Mouse (Mus musculus) E14TG2a.4 (cell line): ENCODE results near the gene Osbpl5.
A peak's percentile ranks its signal among the peaks of the same experiment; 100 is the strongest.

ENCODE experiments used
- H3K27me3 ChIP-seq: 2 replicates; pipeline ENCODE4 v1.6.1; 2014; ENCODE audit warnings: low read length, control low read depth; ENCODE audit not compliant: insufficient read depth
- H3K36me3 ChIP-seq: 2 replicates; pipeline ENCODE4 v1.6.1; 2014; ENCODE audit warnings: low read length, control low read depth; ENCODE audit not compliant: insufficient read depth
- H3K4me1 ChIP-seq: replicated peaks from 2 replicates; pipeline ENCODE4 v1.6.1; 2014; ENCODE audit warnings: low read depth, low read length, control low read depth
- H3K4me3 ChIP-seq: replicated peaks from 2 replicates; pipeline ENCODE4 v1.5.1; 2014; ENCODE audit warnings: mild to moderate bottlenecking, low read length
- H3K9me3 ChIP-seq: 2 replicates; pipeline ENCODE4 v1.6.1; 2014; ENCODE audit warnings: low read length, control low read depth
- CTCF ChIP-seq: conservative IDR thresholded peaks from 2 replicates; pipeline ENCODE4 v1.5.1; 2014; ENCODE audit warnings: low read length
- NANOG ChIP-seq: IDR thresholded peaks from 2 replicates; pipeline ENCODE4 v1.6.1; 2014; ENCODE audit warnings: borderline replicate concordance, low read length, mixed read lengths
- POU5F1 ChIP-seq: IDR thresholded peaks from 2 replicates; pipeline ENCODE4 v1.6.1; 2014; ENCODE audit warnings: low read length, borderline replicate concordance

Osbpl5 gene

DNA sequence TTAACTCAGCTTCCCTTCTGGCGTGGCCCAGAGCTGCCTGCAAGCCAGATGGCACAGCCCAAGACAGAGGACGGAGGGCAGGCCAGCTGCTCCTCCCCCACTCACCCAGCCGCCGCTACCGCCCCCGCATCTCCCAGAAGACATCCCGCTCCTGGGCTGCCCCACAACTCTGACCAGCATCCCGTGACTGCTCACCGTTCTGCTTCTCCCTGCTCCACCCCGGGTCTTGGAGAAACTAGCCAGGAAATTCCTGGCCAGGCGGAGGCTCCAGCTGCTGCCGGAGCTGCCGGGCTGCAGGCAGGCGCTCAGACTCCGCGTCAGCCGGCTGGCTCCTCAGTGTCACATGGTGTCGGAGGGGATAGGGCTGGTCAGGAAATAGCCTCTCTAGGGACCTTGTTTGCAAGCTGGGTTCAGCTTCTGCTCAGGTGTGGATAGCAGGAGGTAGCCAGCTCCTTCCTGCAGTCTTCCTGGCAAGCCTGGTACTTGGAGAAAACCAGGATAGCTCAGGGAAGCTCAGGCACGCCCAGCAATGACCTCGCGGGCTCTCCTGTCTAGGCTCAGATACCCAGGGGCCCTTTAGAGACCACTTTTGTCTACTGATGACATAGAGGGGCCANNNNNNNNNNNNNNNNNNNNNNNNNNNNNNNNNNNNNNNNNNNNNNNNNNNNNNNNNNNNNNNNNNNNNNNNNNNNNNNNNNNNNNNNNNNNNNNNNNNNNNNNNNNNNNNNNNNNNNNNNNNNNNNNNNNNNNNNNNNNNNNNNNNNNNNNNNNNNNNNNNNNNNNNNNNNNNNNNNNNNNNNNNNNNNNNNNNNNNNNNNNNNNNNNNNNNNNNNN, 27.4 kb upstream of the Osbpl5 start, which contains the start of gene Mrgpre:
TSS of gene Mrgpre (minus strand) at position 505 of the 834 bp plus-strand sequence.
- Histone ChIP-seq H3K36me3 (no peaks in the 10 kb centered on the region), H3K4me3 (peak within 1 kb of the TSS; percentile 71), H3K4me1 (peaks cover 38% of the 10 kb centered on the region), H3K9me3 (no peaks in the 10 kb centered on the region), H3K27me3 (peaks cover 73% of the 10 kb centered on the region)
- no peak for TF ChIP-seq POU5F1
- TF ChIP-seq NANOG = no peak
- no peak for TF ChIP-seq CTCF

DNA sequence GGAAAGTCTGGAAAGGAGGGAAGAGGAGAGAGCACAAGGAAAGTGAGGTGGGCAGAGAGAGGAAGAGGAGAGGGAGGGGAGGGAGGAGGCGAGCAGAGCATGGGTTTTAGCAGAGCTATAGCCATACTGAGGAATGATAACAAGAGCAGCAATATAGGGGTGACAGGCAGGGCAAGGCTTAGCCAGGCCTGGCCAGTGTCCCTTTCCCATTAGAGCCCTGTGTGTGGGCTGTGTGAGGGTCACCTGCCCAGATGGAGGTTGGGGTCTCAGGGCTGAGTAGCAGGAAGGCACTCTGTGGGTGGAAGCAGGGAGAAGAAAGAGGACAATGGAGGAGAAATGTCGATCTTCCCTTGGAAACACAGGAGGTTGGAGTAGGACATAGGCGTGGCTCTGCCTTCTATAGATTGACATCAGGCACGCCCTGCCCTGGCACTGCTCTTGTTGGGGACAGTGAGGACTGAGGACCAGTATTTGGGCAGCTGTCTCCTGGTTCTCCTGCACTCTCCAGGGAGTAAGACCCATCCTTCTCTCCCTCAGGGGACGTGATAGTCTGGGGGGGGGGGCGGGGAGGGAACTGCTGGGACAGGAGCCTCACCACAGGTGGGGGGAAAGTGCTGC, 26.7 kb upstream of the Osbpl5 start:
- TF ChIP-seq NANOG (no peak), POU5F1 (no peak), CTCF (no peak)
- H3K4me3 ChIP-seq = peak overlapping the region; percentile 71
- H3K36me3 ChIP-seq = no peaks in the 10 kb centered on the region
- H3K4me1 ChIP-seq = peaks cover 38% of the 10 kb centered on the region
- no peaks in the 10 kb centered on the region for H3K9me3 ChIP-seq
- peaks cover 74% of the 10 kb centered on the region for H3K27me3 ChIP-seq

DNA sequence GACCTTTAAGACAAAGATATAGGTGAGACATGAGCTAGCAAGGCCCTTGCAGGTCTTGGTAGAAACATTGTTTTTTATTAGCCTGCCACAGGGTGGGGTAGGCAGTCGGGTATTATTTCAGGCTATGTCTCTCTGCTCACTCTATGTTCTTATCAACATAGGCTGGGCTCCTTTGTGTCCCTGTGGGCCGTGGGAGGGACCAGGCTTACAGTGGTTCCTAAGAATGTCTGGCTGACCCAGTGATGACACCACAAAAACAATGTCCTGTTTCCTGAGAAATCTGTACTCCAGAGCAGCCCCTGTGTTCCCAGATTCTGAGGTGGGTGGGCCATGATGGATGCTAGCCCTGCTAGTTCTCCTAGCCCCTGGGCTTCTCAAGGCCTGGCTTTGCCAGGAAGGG, 20.6 kb upstream of the Osbpl5 start:
- no peak overlapping the region for H3K4me3 ChIP-seq
- no peaks in the 10 kb centered on the region for H3K36me3 ChIP-seq
- peaks cover 60% of the 10 kb centered on the region for H3K27me3 ChIP-seq
- H3K4me1 ChIP-seq = peaks cover 21% of the 10 kb centered on the region
- peaks cover under 1% of the 10 kb centered on the region; the same call in 1 of the 2 replicates for H3K9me3 ChIP-seq
- TF ChIP-seq CTCF (no peak), POU5F1 (no peak), NANOG (no peak)

DNA sequence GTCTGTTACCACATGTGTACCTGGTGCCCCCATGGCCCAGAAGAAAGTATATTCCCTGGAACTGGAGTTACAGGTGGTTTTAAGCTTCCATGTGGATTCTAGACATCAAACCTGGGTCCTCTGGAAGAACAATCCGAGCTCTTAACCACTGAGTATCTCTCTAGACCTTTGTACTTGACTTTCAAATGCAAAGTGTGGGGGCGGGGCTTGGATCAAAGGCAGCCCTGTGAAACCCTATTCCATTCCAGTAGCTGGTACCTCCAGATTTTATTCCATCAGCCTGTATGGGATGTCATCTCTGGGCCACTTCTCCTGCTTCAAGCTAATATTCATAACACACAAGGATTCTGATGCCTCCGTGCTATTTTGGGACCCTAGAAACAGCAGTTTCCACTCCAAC, 19.4 kb upstream of the Osbpl5 start:
- Histone ChIP-seq H3K4me1 (peaks cover 17% of the 10 kb centered on the region), H3K36me3 (no peaks in the 10 kb centered on the region), H3K4me3 (no peak overlapping the region), H3K9me3 (peaks cover 4% of the 10 kb centered on the region; the same call in 1 of the 2 replicates), H3K27me3 (peaks cover 48% of the 10 kb centered on the region)
- no peak for TF ChIP-seq POU5F1
- no peak for TF ChIP-seq CTCF

DNA sequence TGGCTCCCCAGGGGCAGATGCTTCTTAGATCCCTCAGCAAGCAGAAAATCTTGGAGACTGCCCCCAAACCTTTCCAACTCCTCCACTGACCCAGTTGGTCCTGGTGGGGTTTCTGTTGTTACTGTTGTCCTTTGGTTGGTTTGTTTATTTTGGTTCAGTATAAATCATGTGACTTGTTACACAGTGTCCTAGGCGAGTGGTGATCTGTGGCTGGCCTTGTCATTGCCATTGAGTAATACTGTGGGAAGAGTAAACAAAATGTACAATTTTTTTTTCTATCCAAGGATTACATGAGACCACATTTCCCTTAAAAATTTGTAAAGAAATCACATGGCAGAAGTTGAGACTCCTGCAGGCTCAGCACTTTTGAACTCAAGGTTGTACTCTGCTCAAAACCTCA, 12.7 kb upstream of the Osbpl5 start:
- Histone ChIP-seq H3K4me3 (no peak overlapping the region), H3K36me3 (no peaks in the 10 kb centered on the region), H3K4me1 (peaks cover 12% of the 10 kb centered on the region), H3K27me3 (peaks cover 36% of the 10 kb centered on the region), H3K9me3 (peaks cover 4% of the 10 kb centered on the region; the same call in 1 of the 2 replicates)
- no peak for TF ChIP-seq POU5F1
- no peak for TF ChIP-seq NANOG
- no peak for TF ChIP-seq CTCF

DNA sequence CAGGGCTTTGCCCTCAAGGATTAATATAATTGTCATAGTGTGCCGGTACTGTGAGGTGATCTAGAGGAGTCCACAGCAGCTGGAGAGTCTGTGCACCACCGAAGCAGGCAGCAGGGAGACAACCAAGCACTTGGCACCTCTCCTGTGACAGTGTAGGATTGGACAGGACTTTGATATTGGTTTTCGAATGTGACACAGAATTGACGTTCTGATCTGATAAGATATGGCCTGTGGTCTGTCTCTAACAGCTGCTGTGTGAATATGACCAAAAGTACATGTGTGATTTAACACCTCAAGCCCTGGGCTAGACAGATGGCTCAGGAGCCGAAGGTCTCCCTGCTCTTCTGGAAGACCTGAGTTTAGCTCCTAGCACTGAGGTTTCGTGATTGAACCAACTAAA, 11.5 kb upstream of the Osbpl5 start:
- Histone ChIP-seq H3K27me3 (peaks cover 39% of the 10 kb centered on the region), H3K36me3 (no peaks in the 10 kb centered on the region), H3K4me1 (peaks cover 12% of the 10 kb centered on the region), H3K9me3 (peaks cover 4% of the 10 kb centered on the region; the same call in 1 of the 2 replicates), H3K4me3 (no peak overlapping the region)
- TF ChIP-seq NANOG (no peak), POU5F1 (no peak), CTCF (no peak)

DNA sequence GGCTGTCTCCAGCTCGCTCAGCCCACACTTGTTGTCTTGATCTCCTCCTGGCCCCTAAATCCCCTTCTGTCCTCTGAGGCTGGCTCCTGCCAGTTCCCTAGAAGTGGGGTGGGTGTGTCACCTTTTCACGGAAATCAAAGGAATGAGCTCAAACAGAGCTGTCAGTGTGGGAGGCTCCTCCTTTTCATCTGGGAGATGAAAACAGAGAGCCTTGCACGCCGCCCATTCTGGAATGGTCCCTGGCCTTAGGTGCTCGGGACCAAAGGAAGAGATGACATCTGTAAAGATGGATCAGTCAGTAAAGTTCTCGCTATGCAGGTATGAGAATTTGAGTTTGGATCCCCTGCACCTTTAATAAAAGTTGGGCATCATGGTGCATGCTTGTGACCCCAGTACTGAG, 10.1 kb upstream of the Osbpl5 start, which contains the start of gene Mrgprg:
TSS of gene Mrgprg (minus strand) at position 101 of the 400 bp plus-strand sequence.
- H3K4me1 ChIP-seq = peaks cover 12% of the 10 kb centered on the region
- no peak for TF ChIP-seq NANOG
- TF ChIP-seq CTCF = no peak
- no peak for TF ChIP-seq POU5F1
- H3K36me3 ChIP-seq = no peaks in the 10 kb centered on the region
- H3K4me3 ChIP-seq = no peak within 1 kb of the TSS
- H3K9me3 ChIP-seq = no peaks in the 10 kb centered on the region
- peaks cover 51% of the 10 kb centered on the region for H3K27me3 ChIP-seq

DNA sequence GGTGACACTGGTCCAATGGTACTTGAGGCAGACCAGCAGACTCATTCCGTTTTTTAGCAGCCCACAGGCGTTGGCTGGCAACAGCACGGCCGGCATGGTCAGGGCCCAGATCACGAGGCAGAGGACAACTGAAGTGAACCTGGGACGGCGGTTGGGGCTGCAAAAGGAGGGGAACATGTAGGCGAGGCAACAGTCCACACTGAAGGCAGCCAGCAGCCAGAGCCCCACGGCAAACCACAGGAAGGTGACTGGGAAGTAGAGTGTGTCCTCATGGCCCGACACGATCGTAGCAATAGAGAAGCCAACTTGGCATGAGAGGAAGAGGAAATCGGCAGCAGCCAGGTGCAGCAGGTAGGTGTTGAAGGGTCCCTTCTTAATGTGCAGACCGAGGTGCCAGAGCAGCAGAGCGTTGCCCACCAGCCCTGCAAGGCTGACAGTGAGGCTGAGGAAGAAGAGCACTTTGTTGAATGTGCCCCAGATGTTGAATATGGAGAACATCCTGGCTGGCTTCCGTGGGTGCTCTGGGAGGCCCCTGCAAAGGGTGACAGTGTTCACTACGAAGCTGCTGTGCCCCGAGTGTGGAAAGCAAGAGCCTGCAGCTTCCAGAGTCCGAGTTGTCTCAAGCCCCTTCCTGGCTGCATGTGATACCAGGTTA, 8.2 kb upstream of the Osbpl5 start:
- no peak overlapping the region for H3K4me3 ChIP-seq
- peaks cover 12% of the 10 kb centered on the region for H3K4me1 ChIP-seq
- no peaks in the 10 kb centered on the region for H3K36me3 ChIP-seq
- TF ChIP-seq NANOG = no peak
- H3K27me3 ChIP-seq = peaks cover 52% of the 10 kb centered on the region
- H3K9me3 ChIP-seq = no peaks in the 10 kb centered on the region
